Mouse (Mus musculus) intestine, postnatal 0 days (tissue): ENCODE data around the gene Tfdp1. TPM values are rescaled to one million over a fixed set of nuclear protein-coding genes. Genes with fewer than 3 reads are reported as not detected.

Source experiments
- ATAC-seq: fragments of 200-750 bp; cut with Nextera tagmentation; 2 replicates; pipeline ENCODE4 v1.8.0; 2017; ENCODE audit warnings: mild to moderate bottlenecking, moderate TSS enrichment, moderate library complexity
- H3K27ac ChIP-seq: fragments of 300-500 bp; sonication (generic); 2 replicates; pipeline ENCODE4 v1.5.1; 2014; ENCODE audit warnings: mild to moderate bottlenecking, low read depth, low read length, moderate library complexity
- H3K27me3 ChIP-seq: fragments of 300-500 bp; sonication (generic); replicated peaks from 2 replicates; pipeline ENCODE4 v1.6.1; 2014; ENCODE audit warnings: low read length, mixed read lengths; ENCODE audit not compliant: control insufficient read depth, insufficient read depth
- H3K36me3 ChIP-seq: fragments of 300-500 bp; sonication (generic); 2 replicates; pipeline ENCODE4 v1.6.1; 2014; ENCODE audit warnings: mild to moderate bottlenecking, moderate library complexity; ENCODE audit not compliant: control insufficient read depth, insufficient read depth
- H3K4me1 ChIP-seq: fragments of 300-500 bp; sonication (generic); replicated peaks from 2 replicates; pipeline ENCODE4 v1.6.1; 2014; ENCODE audit warnings: antibody characterized with exemption, low read length, mixed read lengths; ENCODE audit not compliant: control insufficient read depth, insufficient read depth
- H3K4me2 ChIP-seq: fragments of 300-500 bp; sonication (generic); replicated peaks from 2 replicates; pipeline ENCODE4 v1.6.1; 2014; ENCODE audit warnings: low read depth, mild to moderate bottlenecking, moderate library complexity
- H3K4me3 ChIP-seq: fragments of 300-500 bp; sonication (generic); 2 replicates; pipeline ENCODE4 v1.5.1; 2014; ENCODE audit warnings: low read depth, low read length
- H3K9ac ChIP-seq: fragments of 300-500 bp; sonication (generic); 2 replicates; pipeline ENCODE4 v1.6.1; 2014; ENCODE audit warnings: mild to moderate bottlenecking, low read depth, low read length
- H3K9me3 ChIP-seq: fragments of 300-500 bp; sonication (generic); 2 replicates; pipeline ENCODE4 v1.6.1; 2016; ENCODE audit warnings: mixed run types; ENCODE audit not compliant: control insufficient read depth
- CTCF ChIP-seq: sonication (generic); IDR thresholded peaks from 2 replicates; pipeline ENCODE4 v1.5.1; 2016; ENCODE audit warnings: low read depth, mild to moderate bottlenecking, control low read depth, antibody characterized with exemption, moderate library complexity
- WGBS: fragments of 180-500 bp; shearing (Covaris S2); extraction: QIAGEN DNeasy Blood & Tissue Kit; methylation state at CpG from one replicate; pipeline ENCODE4 v1.1.7; 2014; 5-methylcytosine and 5-hydroxymethylcytosine counted together
- polyA plus RNA-seq: library from polyadenylated mRNA; unstranded; fragments of >200 nt; fragmentation: Nextera tagmentation; extraction: Ambion mirVana; gene quantifications from 2 replicates; pipeline ENCODE4 v1.2.1, GENCODE M21; 2015

Tfdp1 gene
- polyA plus RNA-seq, 1 experiment from 2014 or later = 50.3 TPM

- WGBS = 83% methylated on average over 3 of the region's 3 CpGs
- Histone ChIP-seq H3K9ac (no peak overlapping the region), H3K4me3 (no peak overlapping the region), H3K9me3 (no peaks in the 10 kb centered on the region), H3K27ac (no peak overlapping the region), H3K36me3 (peaks cover 17% of the 10 kb centered on the region), H3K4me2 (no peak overlapping the region), H3K27me3 (no peaks in the 10 kb centered on the region), H3K4me1 (no peaks in the 10 kb centered on the region)
- peak; percentile 57; the same call in 1 of the 2 replicates for ATAC-seq
- no peak for TF ChIP-seq CTCF
Observed at GRCm38 (mm10) chr8:13382536-13382935, 44.0 kb downstream of the Tfdp1 start.

- Histone ChIP-seq H3K27ac (no peak overlapping the region), H3K4me3 (no peak overlapping the region), H3K4me1 (no peaks in the 10 kb centered on the region), H3K9ac (no peak overlapping the region), H3K9me3 (no peaks in the 10 kb centered on the region), H3K27me3 (no peaks in the 10 kb centered on the region), H3K4me2 (no peak overlapping the region), H3K36me3 (peaks cover 17% of the 10 kb centered on the region)
- no peak for TF ChIP-seq CTCF
- WGBS = 88% methylated on average over 4 of the region's 4 CpGs
- no peak for ATAC-seq
Observed at GRCm38 (mm10) chr8:13382999-13383398, 44.4 kb downstream of the Tfdp1 start.

GRCm38 (mm10) chr8:13386366-13386765 lies 47.8 kb downstream of the Tfdp1 start:
- Histone ChIP-seq H3K4me2 (no peak overlapping the region), H3K9me3 (no peaks in the 10 kb centered on the region), H3K9ac (no peak overlapping the region), H3K4me3 (no peak overlapping the region), H3K36me3 (no peaks in the 10 kb centered on the region), H3K27me3 (no peaks in the 10 kb centered on the region), H3K4me1 (no peaks in the 10 kb centered on the region), H3K27ac (no peak overlapping the region)
- no peak for ATAC-seq
- 75% methylated on average over 13 of the region's 13 CpGs for WGBS
- TF ChIP-seq CTCF = no peak

GRCm38 (mm10) chr8:13387728-13388127 lies 49.2 kb downstream of the Tfdp1 start:
- no peaks in the 10 kb centered on the region for H3K36me3 ChIP-seq
- no peaks in the 10 kb centered on the region for H3K4me1 ChIP-seq
- H3K9ac ChIP-seq = no peak overlapping the region
- ATAC-seq = no peak
- H3K4me2 ChIP-seq = no peak overlapping the region
- 80% methylated on average over 8 of the region's 8 CpGs for WGBS
- H3K9me3 ChIP-seq = no peaks in the 10 kb centered on the region
- H3K27ac ChIP-seq = no peak overlapping the region
- H3K4me3 ChIP-seq = no peak overlapping the region
- TF ChIP-seq CTCF = no peak
- H3K27me3 ChIP-seq = no peaks in the 10 kb centered on the region

- Histone ChIP-seq H3K4me1 (no peaks in the 10 kb centered on the region), H3K36me3 (no peaks in the 10 kb centered on the region), H3K9me3 (no peaks in the 10 kb centered on the region), H3K27ac (no peak overlapping the region), H3K4me3 (no peak overlapping the region), H3K27me3 (no peaks in the 10 kb centered on the region), H3K9ac (no peak overlapping the region), H3K4me2 (no peak overlapping the region)
- no peak for TF ChIP-seq CTCF
- WGBS = 65% methylated on average over 2 of the region's 2 CpGs
- ATAC-seq = no peak
Observed at GRCm38 (mm10) chr8:13388744-13389143, 50.2 kb downstream of the Tfdp1 start.

- TF ChIP-seq CTCF = no peak
- Histone ChIP-seq H3K4me2 (no peak overlapping the region), H3K4me1 (no peaks in the 10 kb centered on the region), H3K4me3 (no peak overlapping the region), H3K36me3 (no peaks in the 10 kb centered on the region), H3K27ac (no peak overlapping the region), H3K27me3 (no peaks in the 10 kb centered on the region), H3K9ac (no peak overlapping the region), H3K9me3 (no peaks in the 10 kb centered on the region)
- 86% methylated on average over 7 of the region's 7 CpGs for WGBS
- ATAC-seq = no peak
Observed at GRCm38 (mm10) chr8:13393869-13394268, 55.3 kb downstream of the Tfdp1 start.

- TF ChIP-seq CTCF = no peak
Observed at GRCm38 (mm10) chr8:13396725-13397124, 58.2 kb downstream of the Tfdp1 start, which contains the start of gene Atp4b. Gene Atp4b, minus strand, starts transcription at chr8:13396825.

More at GRCm38 (mm10) chr8:13396725-13397124, 58.2 kb downstream of the Tfdp1 start, which contains the start of gene Atp4b:
- Histone ChIP-seq H3K9ac (no peak within 1 kb of the TSS), H3K4me3 (no peak within 1 kb of the TSS), H3K27ac (no peak within 1 kb of the TSS), H3K4me1 (no peaks in the 10 kb centered on the region), H3K36me3 (no peaks in the 10 kb centered on the region), H3K27me3 (no peaks in the 10 kb centered on the region), H3K9me3 (no peaks in the 10 kb centered on the region), H3K4me2 (no peak within 1 kb of the TSS)
- 75% methylated on average over 5 of the region's 5 CpGs for WGBS
- no peak for ATAC-seq
